Mouse (Mus musculus) left cerebral cortex, adult 18-20 months (tissue): Measurements from ENCODE around the gene Ube2f. TPM values are rescaled to one million over a fixed set of nuclear protein-coding genes. Genes with fewer than 3 reads are reported as not detected.

ENCODE experiments used
- DNase-seq, 2 experiments: peaks; one replicate each; pipeline ENCODE4 v3.0.0; 2021 to 2022; ENCODE audit warnings: low spot score in 2 of 2, mixed read lengths in 1 of 2
- total RNA-seq, 2 experiments: library from RNA; stranded (reverse); gene quantifications; 2 replicates each; pipeline ENCODE4 v1.2.3; 2021

The Ube2f gene
- total RNA-seq, 2 experiments from 2014 or later = 57.6 to 57.9 TPM

DNA sequence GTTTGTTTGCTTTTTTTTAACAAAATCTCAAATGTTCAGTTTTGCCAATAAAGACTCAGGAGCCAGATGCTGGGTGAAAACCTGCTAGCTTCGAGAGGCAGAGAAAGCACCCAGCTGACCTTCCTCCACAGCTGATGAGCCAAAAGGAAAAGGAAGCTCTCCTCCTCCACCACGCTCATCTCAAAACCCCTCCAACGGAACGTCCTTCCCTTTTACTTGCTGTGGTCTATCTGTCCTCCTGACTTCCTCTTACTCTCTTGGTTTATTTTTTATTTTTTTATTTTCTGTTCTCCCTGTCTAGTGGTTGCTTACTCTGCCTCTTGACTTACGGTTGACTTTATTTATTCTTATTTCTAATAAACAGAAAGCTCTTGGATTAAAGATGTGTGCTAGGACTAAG lies 14.7 kb upstream of the Ube2f start:
- DNase-seq = no peak

DNA sequence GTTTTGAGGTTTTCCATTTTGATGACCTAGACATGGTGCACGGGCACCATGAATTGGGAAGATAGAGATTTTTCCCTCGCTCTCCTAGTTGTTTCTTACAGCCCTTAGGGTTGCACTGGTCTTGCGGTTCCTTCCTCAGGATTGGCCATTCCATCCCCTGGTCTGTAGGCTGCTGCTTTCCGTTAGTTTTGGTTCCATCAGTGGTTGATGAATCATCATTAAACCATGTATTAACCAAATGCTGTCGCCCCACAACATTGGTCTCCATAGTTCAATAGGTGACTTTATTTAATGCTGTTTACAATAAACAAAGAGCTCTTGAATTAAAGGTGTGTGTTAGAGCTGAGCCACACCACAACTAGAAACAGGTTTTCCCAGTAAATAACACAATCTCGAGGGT lies 12.4 kb upstream of the Ube2f start:
- no peak for DNase-seq

DNA sequence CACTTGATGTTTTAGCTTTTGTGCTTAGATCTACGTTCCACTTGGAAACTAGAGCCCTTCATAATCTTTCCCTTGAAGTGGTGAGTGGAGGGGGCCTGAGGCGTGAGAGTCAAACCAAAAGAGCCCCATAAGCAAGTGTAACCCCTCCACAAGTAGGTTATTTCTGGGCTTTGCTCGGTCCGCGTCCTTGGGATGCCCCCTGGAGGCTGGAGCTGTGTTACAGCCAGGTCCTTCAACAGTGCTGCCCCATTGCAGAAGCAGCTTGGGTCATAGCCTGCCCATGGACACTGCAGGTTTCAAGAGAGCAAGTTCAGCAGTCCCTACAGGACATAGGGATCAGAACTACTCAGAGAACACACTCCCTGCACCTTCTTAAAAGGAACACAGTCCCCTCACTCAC lies 11.0 kb upstream of the Ube2f start:
- peak; percentile 62 to 63 for DNase-seq

GRCm38 (mm10) chr1:91239800-91240199 lies 10.3 kb upstream of the Ube2f start:
- DNase-seq = no peak

DNA sequence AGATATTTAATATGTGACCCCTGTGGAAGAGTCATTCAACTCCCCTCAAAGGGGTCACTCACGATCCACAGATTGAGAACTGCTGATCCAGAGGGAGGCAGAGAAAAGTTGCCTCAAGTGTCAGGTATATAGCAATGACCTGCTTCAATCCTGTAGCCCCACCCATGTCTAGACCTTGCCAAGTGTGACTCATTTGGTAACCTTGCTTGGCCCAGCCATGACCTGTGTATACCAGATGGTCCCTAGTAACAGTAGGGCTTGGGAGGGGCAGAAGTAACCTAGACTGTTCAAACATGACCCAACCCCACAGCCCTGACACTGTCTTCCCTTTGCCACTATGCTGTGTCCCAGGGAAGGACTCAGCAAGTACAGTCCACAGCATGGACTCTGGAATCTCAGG lies 9.4 kb upstream of the Ube2f start:
- DNase-seq = no peak

GRCm38 (mm10) chr1:91241249-91241648 lies 8.9 kb upstream of the Ube2f start:
- no peak for DNase-seq

DNA sequence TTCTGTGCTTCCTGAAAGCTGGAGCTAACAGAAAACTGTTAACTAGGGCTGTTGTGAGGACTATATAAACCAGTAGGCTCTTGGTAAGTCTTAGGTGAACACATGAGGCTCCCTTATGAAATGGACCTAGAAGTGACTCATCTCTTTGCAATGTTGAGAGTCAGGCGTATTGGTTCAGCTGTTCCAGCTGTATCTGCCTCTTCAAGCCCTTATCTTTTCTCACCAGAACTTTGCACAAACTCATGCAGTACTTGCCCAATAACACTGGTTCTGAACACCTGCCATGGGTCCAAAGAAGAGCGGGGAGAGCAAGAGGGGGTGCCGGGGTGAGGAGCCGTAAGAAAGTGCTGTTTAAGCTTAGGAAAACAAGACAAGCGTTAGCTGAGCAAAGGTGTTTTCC lies 1.9 kb upstream of the Ube2f start:
- DNase-seq = no peak

DNA sequence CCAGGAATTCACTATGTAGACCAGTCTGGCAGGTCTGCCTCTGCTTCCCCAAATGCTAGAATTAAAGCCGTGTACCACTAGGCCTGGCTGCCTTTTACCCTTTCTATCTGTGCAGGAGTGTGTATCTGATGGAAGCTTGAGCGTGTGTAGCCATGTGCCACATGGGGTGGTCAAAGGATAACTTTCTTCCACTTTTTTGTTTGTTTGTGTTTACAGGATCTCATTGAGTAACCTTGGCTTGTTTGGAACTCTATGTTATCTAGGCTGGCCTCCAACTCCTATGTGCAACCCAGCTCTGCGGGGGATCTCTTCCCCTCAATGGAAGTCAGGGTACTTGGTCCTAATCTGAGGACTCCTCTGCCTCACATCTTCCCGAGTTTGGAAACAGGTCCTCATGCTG lies 1.1 kb upstream of the Ube2f start:
- no peak for DNase-seq

GRCm38 (mm10) chr1:91250415-91251147 lies 477 bp downstream of the Ube2f start:
- peak in 1 of 2 experiments; percentile 15 for DNase-seq

- DNase-seq = no peak
These were observed 1.1 kb downstream of the Ube2f start for GRCm38 (mm10) chr1:91251148-91251650.

DNA sequence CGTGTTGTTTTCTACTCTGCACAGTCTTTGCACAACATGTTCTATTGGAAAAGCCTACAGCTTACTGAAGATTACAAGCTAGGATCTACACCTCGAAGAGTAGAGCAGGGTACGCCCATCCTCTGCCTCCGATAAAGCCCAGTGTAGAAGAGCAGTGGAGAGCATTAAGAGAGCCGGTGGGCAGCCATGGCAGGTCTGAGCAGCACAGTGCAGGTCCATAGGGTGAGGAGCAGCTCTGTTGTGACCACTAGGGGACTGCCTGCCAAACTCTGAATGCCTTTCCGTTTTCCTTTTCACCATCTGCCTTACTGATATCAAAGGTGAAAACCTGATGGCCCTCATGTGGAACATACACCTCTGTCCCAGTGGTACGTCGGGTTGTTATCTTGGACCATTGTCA lies 1.8 kb downstream of the Ube2f start:
- no peak for DNase-seq

GRCm38 (mm10) chr1:91257918-91258317 lies 7.8 kb downstream of the Ube2f start:
- DNase-seq = no peak

- no peak for DNase-seq
These were observed 9.7 kb downstream of the Ube2f start for GRCm38 (mm10) chr1:91259794-91260193.

GRCm38 (mm10) chr1:91262508-91262907 lies 12.4 kb downstream of the Ube2f start:
- no peak for DNase-seq

DNA sequence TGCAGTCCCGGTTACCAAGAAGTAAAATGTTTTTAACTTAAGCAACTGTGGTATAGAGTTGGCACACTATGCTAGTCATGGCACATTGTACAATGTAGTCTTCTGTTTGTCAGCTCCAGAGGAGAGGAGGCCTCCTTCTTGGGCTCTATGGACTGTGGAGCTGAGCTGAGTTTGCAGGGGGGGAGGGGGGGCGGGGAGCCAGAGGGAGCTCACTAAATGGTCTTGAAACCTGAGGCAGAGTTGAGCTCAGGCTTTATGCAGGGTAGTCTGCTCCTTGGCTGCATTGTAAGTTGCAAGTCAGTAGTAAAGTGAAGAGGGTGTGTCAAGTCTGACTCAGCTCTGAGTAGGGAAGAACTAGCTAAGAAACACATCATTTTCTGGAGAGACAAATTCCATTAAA lies 22.2 kb downstream of the Ube2f start:
- no peak for DNase-seq

- DNase-seq = no peak
These were observed 26.5 kb downstream of the Ube2f start for GRCm38 (mm10) chr1:91276581-91276980.

- no peak for DNase-seq
These were observed 27.4 kb downstream of the Ube2f start for GRCm38 (mm10) chr1:91277480-91277879.

DNA sequence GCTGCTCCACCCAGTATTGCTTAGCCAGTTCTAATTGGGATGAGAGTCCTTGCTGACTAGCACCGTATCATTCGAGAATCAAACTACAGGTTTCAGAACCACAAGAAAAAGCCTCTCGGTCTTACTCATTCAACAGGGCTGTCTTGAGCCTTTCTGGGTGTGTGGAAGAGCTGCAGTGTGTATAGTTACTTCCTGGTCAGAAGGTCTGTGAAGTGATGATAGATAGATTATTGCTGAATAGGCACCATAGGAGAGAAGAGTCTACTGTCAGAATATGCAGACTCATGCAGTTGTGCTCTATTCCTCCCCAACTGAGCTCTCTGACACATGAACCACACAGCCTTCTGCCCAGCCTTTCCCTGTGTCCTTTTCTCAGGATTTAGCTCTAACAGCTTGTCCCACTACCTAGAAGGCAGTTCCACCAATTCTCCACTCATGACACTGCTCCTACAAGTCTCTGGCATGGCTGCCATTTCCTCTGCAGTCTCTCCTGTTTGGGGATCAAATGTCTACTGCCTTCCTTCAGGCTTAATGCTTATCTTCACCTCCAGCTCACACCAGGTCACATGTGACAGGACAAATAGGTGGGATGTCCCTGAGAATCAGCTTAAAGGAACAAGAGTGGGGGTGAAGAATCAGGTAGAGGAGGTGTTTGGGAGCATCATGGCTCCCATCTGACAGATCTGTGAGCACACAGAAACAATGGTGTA lies 28.5 kb downstream of the Ube2f start:
- no peak for DNase-seq

DNA sequence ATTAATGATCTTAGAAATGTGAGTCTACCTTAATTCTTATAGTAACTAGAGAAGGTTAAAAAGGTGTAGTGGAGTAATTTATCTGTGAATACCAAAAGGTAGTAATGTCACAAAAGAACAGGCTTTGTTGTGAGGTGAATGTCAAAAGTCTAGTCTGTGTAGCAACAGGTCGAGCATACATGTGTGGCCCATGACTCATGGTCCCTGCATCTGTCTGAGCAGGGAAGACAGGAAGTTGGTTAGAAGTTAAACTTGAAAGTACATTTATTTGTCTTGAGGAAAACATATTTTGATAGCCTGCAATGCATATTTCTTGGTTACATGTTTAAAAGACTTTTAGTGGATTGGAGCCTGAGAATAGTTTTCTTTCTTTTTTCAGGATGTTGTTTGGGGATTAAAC lies 29.0 kb downstream of the Ube2f start:
- DNase-seq = no peak

GRCm38 (mm10) chr1:91282582-91282981 lies 32.5 kb downstream of the Ube2f start:
- DNase-seq = no peak

DNA sequence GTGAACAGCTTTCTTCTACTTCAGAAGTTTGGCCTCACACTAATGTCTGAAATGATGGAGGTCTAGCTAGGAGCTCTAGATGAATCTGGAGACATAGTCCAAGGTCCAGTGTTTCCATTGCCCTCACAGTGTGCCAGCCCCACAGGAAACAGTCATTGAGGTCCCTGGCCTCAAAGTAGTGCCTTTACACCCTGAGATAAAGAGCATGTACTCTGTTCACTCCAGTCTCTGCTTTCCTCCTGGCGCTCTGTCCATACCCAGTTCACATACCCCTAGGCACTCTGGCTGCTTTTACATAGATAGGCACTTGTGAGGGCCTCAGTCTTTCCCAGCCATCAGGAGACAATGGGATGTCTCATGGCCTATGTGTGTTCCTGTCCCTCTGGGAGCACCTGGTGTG lies 39.3 kb downstream of the Ube2f start:
- no peak for DNase-seq

- DNase-seq = no peak
These were observed 42.2 kb downstream of the Ube2f start for GRCm38 (mm10) chr1:91292101-91292825.
